Comparison of ENCODE assay signal across 9 mouse cellular contexts in the genomic region with DNA sequence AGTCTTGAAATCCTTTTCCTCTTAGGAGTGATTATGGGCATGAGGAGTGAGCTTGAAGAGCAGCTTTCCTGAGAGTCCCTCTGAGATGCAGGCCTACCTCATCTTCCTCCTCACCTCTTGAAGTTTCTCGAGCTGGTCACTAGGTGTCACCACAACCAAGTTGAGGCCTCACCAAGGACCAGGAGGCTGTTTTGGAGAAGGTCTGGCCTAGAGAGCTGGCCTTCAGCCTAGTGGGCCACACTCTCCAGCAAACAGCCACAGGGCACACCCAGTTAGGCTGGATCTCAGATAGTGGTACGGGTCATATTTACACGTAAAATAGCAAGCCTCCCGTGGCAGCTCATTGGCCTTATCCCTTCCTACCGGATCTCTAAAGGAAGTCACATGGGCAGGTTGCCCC.
A peak's percentile ranks its signal among the peaks of the same experiment; 100 is the strongest.
DNase-seq lines count a peak whose midpoint lies in the region; ATAC-seq and TF ChIP-seq lines count a peak whose summit lies in the region.
"Had no signal": no experiment of that assay in that cellular context is flagged by ENCODE, and none has a peak within 500 bp of the region (broad histone marks: within the 10 kb centered on the region; RNA-seq: fewer than 3 reads in every experiment).

No protein-coding gene starts in this region.

- intact Hi-C loops in gastrocnemius, postnatal 36 days (cut with DNase I), result loop anchor here (2.0 to 5.0 kb wide), 2 partner anchors 62 to 393 kb away; no protein-coding TSS in a partner anchor

- TF ChIP-seq CTCF in layer of hippocampus, adult 2 months (conservative IDR thresholded peaks at IDR 0.05), result peak; percentile 84
- peak; percentile 88 for TF ChIP-seq CTCF in stomach, postnatal 0 days (IDR thresholded peaks at IDR 0.05; ENCODE audit: low read depth)

- no peak overlapping the region for H3K27ac ChIP-seq in layer of hippocampus, adult 2 months
- H3K27ac ChIP-seq in stomach, postnatal 0 days (replicated peaks), result no peak overlapping the region
- H3K27ac ChIP-seq: embryonic facial prominence, embryonic 13.5 days had no signal

- 22% methylated on average over 5 of the region's 5 CpGs for WGBS in stomach, postnatal 0 days

- no peak overlapping the region for H3K9ac ChIP-seq in stomach, postnatal 0 days (ENCODE audit: low read length)
- H3K9ac ChIP-seq: embryonic facial prominence, embryonic 13.5 days had no signal

- H3K9me3 ChIP-seq in stomach, postnatal 0 days (ENCODE audit: control insufficient read depth, low read length), result no peaks in the 10 kb centered on the region
- H3K9me3 ChIP-seq: embryonic facial prominence, embryonic 13.5 days; megakaryocyte, embryonic 14.5 days had no signal

- DNase-seq in A20 (ENCODE audit: low read depth, low spot score), result peak; percentile 51
- peak; percentile 27 for DNase-seq in R1 (ENCODE audit: low read depth, low spot score)
- peak; percentile 45 to 64 for DNase-seq in cerebellum, postnatal 25 days
- peak; percentile 47 to 49 for DNase-seq in gastrocnemius, postnatal 36 days
- peak; percentile 41 to 65 for DNase-seq in layer of hippocampus, adult 2 months (ENCODE audit: low spot score in 2 of 2)
- DNase-seq in lung, postnatal 25 days (ENCODE audit: low spot score), result peak; percentile 73
- peak; percentile 74 for DNase-seq in stomach, postnatal 0 days (ENCODE audit: low spot score)

- H3K4me2 ChIP-seq in stomach, postnatal 0 days (replicated peaks; ENCODE audit: low read depth), result no peak overlapping the region
- H3K4me2 ChIP-seq: embryonic facial prominence, embryonic 13.5 days had no signal

- no peaks in the 10 kb centered on the region for H3K27me3 ChIP-seq in stomach, postnatal 0 days (ENCODE audit: control insufficient read depth, insufficient read depth, low read length)
- H3K27me3 ChIP-seq: embryonic facial prominence, embryonic 13.5 days had no signal

- peak; percentile 84 for ATAC-seq in stomach, postnatal 0 days (ENCODE audit: low FRiP score, low TSS enrichment)

- no peak overlapping the region for H3K4me3 ChIP-seq in layer of hippocampus, adult 2 months
- H3K4me3 ChIP-seq in stomach, postnatal 0 days (ENCODE audit: low read depth, low read length), result no peak overlapping the region
- H3K4me3 ChIP-seq: embryonic facial prominence, embryonic 13.5 days; megakaryocyte, embryonic 14.5 days had no signal

- TF ChIP-seq EP300 in stomach, postnatal 0 days (optimal IDR thresholded peaks at IDR 0.05), result no peak

- no peaks in the 10 kb centered on the region for H3K4me1 ChIP-seq in stomach, postnatal 0 days (replicated peaks; ENCODE audit: control insufficient read depth, insufficient read depth)
- H3K4me1 ChIP-seq: megakaryocyte, embryonic 14.5 days had no signal

- no peaks in the 10 kb centered on the region for H3K36me3 ChIP-seq in stomach, postnatal 0 days (ENCODE audit: control insufficient read depth, insufficient read depth, low read length)
- H3K36me3 ChIP-seq: embryonic facial prominence, embryonic 13.5 days had no signal
